Mouse (Mus musculus) layer of hippocampus, adult 8-10 months (tissue): ENCODE data around the gene Pop5. TPM values are rescaled to one million over a fixed set of nuclear protein-coding genes. Genes with fewer than 3 reads are reported as not detected.

ENCODE experiments used
- total RNA-seq, 4 experiments: library from RNA; stranded (reverse); gene quantifications; 2 replicates each; pipeline ENCODE4 v1.2.4; 2022

The Pop5 gene
- total RNA-seq, 4 experiments from 2014 or later, result 89.0 to 104 (median 99.1) TPM

Other genes with a start within 250 kb of the Pop5 start
- gene Sppl3, start 224.7 kb upstream of the Pop5 start, total RNA-seq, result 10 to 100 TPM; 71.6 to 80.6 (median 77.4) TPM
- not detected for gene Gm10401, start 137.5 kb upstream of the Pop5 start, total RNA-seq
- 10 to 100 TPM in 1 of 4 experiments, 1 to 10 TPM in 3; 8.1 to 11.7 (median 9.2) TPM for gene Acads, start 116.5 kb upstream of the Pop5 start, total RNA-seq
- 10 to 100 TPM; 26.9 to 29.3 (median 27.6) TPM for gene Unc119b, start 100.9 kb upstream of the Pop5 start, total RNA-seq
- gene Mlec, start 77.7 kb upstream of the Pop5 start, total RNA-seq, result 100 to 1,000 TPM in 1 of 4 experiments, 10 to 100 TPM in 3; 80.4 to 100 (median 89.0) TPM
- 100 to 1,000 TPM; 109 to 118 (median 114) TPM for gene Cabp1, start 41.5 kb upstream of the Pop5 start, total RNA-seq
- gene Rnf10, start 37.1 kb downstream of the Pop5 start, total RNA-seq, result 100 to 1,000 TPM; 226 to 251 (median 245) TPM
- 10 to 100 TPM; 38.7 to 45.6 (median 41.5) TPM for gene Coq5, start 43.8 kb downstream of the Pop5 start, total RNA-seq
- 100 to 1,000 TPM; 630 to 827 (median 734) TPM for gene Dynll1, start 65.2 kb downstream of the Pop5 start, total RNA-seq
- 10 to 100 TPM; 83.6 to 93.5 (median 86.2) TPM for gene Srsf9, start 91.3 kb downstream of the Pop5 start, total RNA-seq
- gene Gatc, start 105.3 kb downstream of the Pop5 start, total RNA-seq, result 10 to 100 TPM; 19.1 to 22.9 (median 20.9) TPM
- 10 to 100 TPM; 21.1 to 24.6 (median 22.9) TPM for gene Triap1, start 105.4 kb downstream of the Pop5 start, total RNA-seq
- 100 to 1,000 TPM; 621 to 774 (median 709) TPM for gene Cox6a1, start 113.1 kb downstream of the Pop5 start, total RNA-seq
- 10 to 100 TPM; 57.2 to 62.6 (median 60.8) TPM for gene Msi1, start 193.8 kb downstream of the Pop5 start, total RNA-seq
- not detected for gene Pla2g1b, start 230.4 kb downstream of the Pop5 start, total RNA-seq
- gene Sirt4, start 248.9 kb downstream of the Pop5 start, total RNA-seq, result 10 to 100 TPM; 34.0 to 58.6 (median 41.9) TPM